Mouse (Mus musculus) heart, postnatal 0 days (tissue): ENCODE data around the gene Olfr770.

Source experiments
- CTCF ChIP-seq: IDR thresholded peaks from 2 replicates; pipeline ENCODE4 v1.5.1; 2016; ENCODE audit warnings: antibody characterized with exemption, control low read depth, low read depth
- EP300 ChIP-seq: IDR thresholded peaks from 2 replicates; pipeline ENCODE4 v1.6.1; 2016; ENCODE audit warnings: antibody characterized with exemption, low read depth

GRCm38 (mm10) chr10:129115146-129115545, 23.7 kb downstream of the Olfr770 start:
- TF ChIP-seq CTCF: no peak
- no peak for TF ChIP-seq EP300
